Mouse (Mus musculus) heart, embryonic 14.5 days (tissue): ENCODE results near the gene Ankrd12. TPM values are rescaled to one million over a fixed set of nuclear protein-coding genes. Genes with fewer than 3 reads are reported as not detected.
"Not testable (repeated sequence)": the region's sequence is repeated elsewhere in the genome, so short reads cannot be mapped to it uniquely, and the experiment has no call there.

Source experiments
- ATAC-seq: fragments of 200-750 bp; cut with Nextera tagmentation; 2 replicates; pipeline ENCODE4 v1.8.0; 2017; ENCODE audit warnings: low read depth, moderate TSS enrichment; ENCODE audit not compliant: insufficient number of reproducible peaks, insufficient read depth, low FRiP score
- H3K27ac ChIP-seq, 2 experiments: fragments of 200-500 bp in 1 of 2; fragments of 300-500 bp in 1 of 2; sonication (generic) in 1 of 2; replicated peaks in 1 of 2; 2 replicates each; pipeline ENCODE4 v1.5.1; 2012 to 2014; ENCODE audit warnings: low read depth in 2 of 2, low read length in 2 of 2, control low read depth in 1 of 2, mild to moderate bottlenecking in 1 of 2, mixed read lengths in 1 of 2; ENCODE audit not compliant: control insufficient read depth in 1 of 2, insufficient read depth in 1 of 2
- H3K27me3 ChIP-seq: fragments of 300-500 bp; sonication (generic); 2 replicates; pipeline ENCODE4 v1.6.1; 2014; ENCODE audit warnings: mild to moderate bottlenecking, low read length, control low read depth; ENCODE audit not compliant: control insufficient read depth, insufficient read depth
- H3K36me3 ChIP-seq: fragments of 300-500 bp; sonication (generic); 2 replicates; pipeline ENCODE4 v1.6.1; 2014; ENCODE audit warnings: mild to moderate bottlenecking, control low read depth, low read length, mixed read lengths; ENCODE audit not compliant: control insufficient read depth, insufficient read depth
- H3K4me1 ChIP-seq, 2 experiments: fragments of 200-500 bp in 1 of 2; fragments of 300-500 bp in 1 of 2; sonication (generic) in 1 of 2; 2 replicates each; pipeline ENCODE4 v1.6.1; 2012 to 2014; ENCODE audit warnings: low read length in 2 of 2, control low read depth in 1 of 2, mixed read lengths in 1 of 2; ENCODE audit not compliant: control insufficient read depth in 2 of 2, insufficient read depth in 2 of 2
- H3K4me2 ChIP-seq: fragments of 300-500 bp; sonication (generic); 2 replicates; pipeline ENCODE4 v1.6.1; 2014; ENCODE audit warnings: mild to moderate bottlenecking, low read length
- H3K4me3 ChIP-seq, 2 experiments: fragments of 200-500 bp in 1 of 2; fragments of 300-500 bp in 1 of 2; sonication (generic) in 1 of 2; 2 replicates each; pipeline ENCODE4 v1.5.1; 2012 to 2014; ENCODE audit warnings: low read length in 2 of 2, mild to moderate bottlenecking in 2 of 2, control low read depth in 1 of 2, low read depth in 1 of 2, moderate library complexity in 1 of 2; ENCODE audit not compliant: control insufficient read depth in 1 of 2, insufficient read depth in 1 of 2
- H3K9ac ChIP-seq: fragments of 300-500 bp; sonication (generic); 2 replicates; pipeline ENCODE4 v1.6.1; 2014; ENCODE audit warnings: mild to moderate bottlenecking, low read length
- H3K9me3 ChIP-seq: fragments of 300-500 bp; sonication (generic); 2 replicates; pipeline ENCODE4 v1.6.1; 2016; ENCODE audit warnings: low read length, control low read depth; ENCODE audit not compliant: control insufficient read depth
- WGBS: fragments of 180-500 bp; shearing (Covaris S2); extraction: QIAGEN DNeasy Blood & Tissue Kit; methylation state at CpG from one replicate; pipeline ENCODE4 v1.1.7; 2014; 5-methylcytosine and 5-hydroxymethylcytosine counted together
- polyA plus RNA-seq: library from polyadenylated mRNA; unstranded; fragments of >200 nt; fragmentation: Nextera tagmentation; extraction: Ambion mirVana; gene quantifications from 2 replicates; pipeline ENCODE4 v1.2.1, GENCODE M21; 2014

Gene Ankrd12
- polyA plus RNA-seq, 1 experiment from 2014 or later: 18.4 TPM

DNA sequence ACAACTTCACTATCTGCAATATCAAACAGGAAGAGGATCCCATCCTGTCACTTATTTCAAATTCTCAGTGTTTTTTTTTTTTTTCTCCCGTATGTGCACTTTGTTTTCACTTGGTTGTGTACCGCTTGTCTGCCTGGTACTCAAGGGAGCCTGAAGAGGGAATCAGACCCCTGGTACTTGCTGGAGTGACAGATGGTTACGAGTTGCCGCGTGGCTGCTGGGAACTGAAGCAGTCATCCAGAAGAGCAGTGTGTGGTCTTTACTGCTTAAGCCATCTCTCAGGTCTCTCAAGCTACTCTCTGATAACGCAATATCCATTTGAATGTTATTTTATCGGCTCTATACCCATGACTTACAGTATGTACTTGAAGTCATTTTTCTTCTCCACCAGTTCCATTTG lies 52.7 kb downstream of the Ankrd12 start:
- no peaks in the 10 kb centered on the region for H3K9me3 ChIP-seq
- H3K36me3 ChIP-seq: peaks cover 30% of the 10 kb centered on the region
- H3K4me3 ChIP-seq: no peak overlapping the region
- H3K27ac ChIP-seq: no peak overlapping the region
- H3K4me2 ChIP-seq: no peak overlapping the region
- no peaks in the 10 kb centered on the region for H3K4me1 ChIP-seq
- no peaks in the 10 kb centered on the region for H3K27me3 ChIP-seq
- ATAC-seq: no peak
- 88% methylated on average over 7 of the region's 7 CpGs for WGBS
- no peak overlapping the region for H3K9ac ChIP-seq

DNA sequence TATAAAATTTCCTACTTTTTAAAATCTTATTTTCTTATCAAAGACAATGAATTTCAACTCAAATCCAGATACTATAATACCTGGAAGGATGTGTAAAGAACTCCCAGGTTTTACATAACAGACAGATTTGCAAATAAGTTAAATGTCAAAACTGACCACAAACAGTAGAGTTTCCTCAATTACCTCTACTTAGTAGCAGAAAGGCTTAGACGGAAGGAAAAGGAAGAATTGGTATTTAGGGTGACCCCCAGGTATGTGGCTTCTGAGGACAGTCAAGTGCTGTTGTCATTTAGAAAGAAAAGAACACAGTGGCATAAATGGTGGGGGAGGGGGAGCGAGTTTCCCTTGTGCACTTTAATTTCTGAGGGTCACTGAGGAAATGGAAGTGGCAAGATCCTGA lies 65.1 kb downstream of the Ankrd12 start:
- H3K27ac ChIP-seq: no peak overlapping the region; a peak in 1 of 4 replicates
- H3K36me3 ChIP-seq: no peaks in the 10 kb centered on the region
- H3K9me3 ChIP-seq: no peaks in the 10 kb centered on the region
- no peak overlapping the region for H3K9ac ChIP-seq
- 63% methylated on average over 2 of the region's 2 CpGs for WGBS
- H3K4me1 ChIP-seq: no peaks in the 10 kb centered on the region; a peak in 1 of 4 replicates
- no peak overlapping the region for H3K4me3 ChIP-seq
- H3K4me2 ChIP-seq: no peak overlapping the region
- H3K27me3 ChIP-seq: no peaks in the 10 kb centered on the region
- no peak for ATAC-seq

DNA sequence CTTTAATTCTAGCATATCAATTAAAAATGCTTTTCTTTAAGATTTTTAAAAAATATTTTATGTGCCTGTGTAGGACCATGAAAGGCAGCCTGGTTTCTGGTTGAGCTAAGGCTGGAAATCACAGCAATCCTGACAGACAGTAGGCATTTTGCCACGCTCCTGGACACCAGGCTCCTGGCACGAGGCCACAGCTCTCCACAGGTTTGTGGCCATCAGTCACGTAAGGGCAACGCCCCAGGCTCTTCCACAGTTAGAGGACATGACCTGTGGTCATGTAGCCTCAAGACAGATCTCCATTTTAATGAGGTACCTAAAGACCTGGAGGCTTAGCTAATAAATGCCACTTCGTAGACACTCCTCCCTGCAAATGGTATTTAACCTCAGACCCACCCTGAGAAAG lies 69.0 kb downstream of the Ankrd12 start:
- ATAC-seq: no peak
- Histone ChIP-seq H3K9me3 (no peaks in the 10 kb centered on the region), H3K9ac (no peak overlapping the region), H3K27me3 (no peaks in the 10 kb centered on the region), H3K27ac (no peak overlapping the region), H3K4me3 (no peak overlapping the region), H3K4me2 (no peak overlapping the region), H3K36me3 (no peaks in the 10 kb centered on the region), H3K4me1 (no peaks in the 10 kb centered on the region; a peak in 1 of 4 replicates)
- WGBS: 55% methylated on average over 5 of the region's 5 CpGs

DNA sequence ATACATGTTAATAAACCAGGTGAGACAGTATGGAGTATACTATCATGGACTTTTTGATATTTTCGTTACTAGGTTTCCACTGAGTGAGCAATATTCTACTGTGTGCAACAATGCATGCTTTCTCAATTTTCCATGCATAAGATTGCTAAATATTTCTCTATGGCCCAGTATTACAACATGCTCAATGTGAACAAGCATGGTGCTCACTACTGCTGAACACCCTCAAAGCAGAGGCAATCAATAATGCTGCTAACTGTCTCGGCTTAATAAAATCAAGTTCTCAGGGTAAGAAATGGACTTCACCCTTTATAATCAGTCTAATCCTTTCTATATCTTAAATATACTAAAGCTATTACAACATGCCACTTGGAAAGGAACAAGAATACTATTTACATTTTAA lies 69.4 kb downstream of the Ankrd12 start:
- ATAC-seq: no peak
- no peak overlapping the region for H3K9ac ChIP-seq
- 87% methylated on average over 2 of the region's 2 CpGs for WGBS
- no peaks in the 10 kb centered on the region for H3K9me3 ChIP-seq
- no peak overlapping the region for H3K4me2 ChIP-seq
- H3K27ac ChIP-seq: no peak overlapping the region
- H3K36me3 ChIP-seq: no peaks in the 10 kb centered on the region
- no peak overlapping the region for H3K4me3 ChIP-seq
- H3K27me3 ChIP-seq: no peaks in the 10 kb centered on the region
- H3K4me1 ChIP-seq: no peaks in the 10 kb centered on the region; a peak in 1 of 4 replicates

DNA sequence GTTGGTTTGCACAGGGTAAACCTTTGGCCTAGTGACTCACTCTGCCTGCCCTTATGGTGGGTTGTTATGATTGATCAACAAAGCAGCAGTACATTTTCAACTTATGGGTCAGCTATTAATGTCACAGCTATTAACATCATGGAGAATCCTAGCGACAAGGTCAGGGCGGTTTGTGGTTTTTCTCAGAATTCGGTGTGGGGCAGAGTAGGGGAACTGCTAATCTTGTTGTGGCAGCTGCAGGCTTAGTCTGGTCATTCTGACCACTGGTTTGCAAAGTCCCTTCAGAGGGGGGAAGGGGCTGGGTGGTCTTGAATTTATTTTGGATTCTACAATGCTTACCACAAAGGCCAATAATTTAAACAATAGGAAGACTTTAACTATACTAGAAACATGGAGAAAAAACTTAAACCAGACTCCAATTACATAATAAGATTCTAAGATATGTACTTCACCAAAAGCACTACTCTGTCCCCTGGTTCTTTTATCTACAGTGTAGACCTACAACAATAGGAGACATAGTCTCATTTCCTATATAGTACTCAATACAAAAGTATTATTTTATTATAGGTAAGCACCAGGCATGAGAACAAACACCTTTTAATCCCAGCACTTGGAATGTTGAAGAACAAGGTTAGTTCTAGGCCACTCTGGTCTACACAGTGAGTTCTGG lies 88.6 kb downstream of the Ankrd12 start:
- ATAC-seq: no peak
- Histone ChIP-seq H3K9ac (no peak overlapping the region), H3K4me1 (peaks cover 0 to 4% of the 10 kb centered on the region in 2 experiments; a peak in 1 of 4 replicates), H3K4me2 (no peak overlapping the region), H3K4me3 (no peak overlapping the region), H3K36me3 (0 out of 2 replicates have a peak, but pooled peaks cover 3% of the 10 kb centered on the region), H3K9me3 (no peaks in the 10 kb centered on the region), H3K27me3 (no peaks in the 10 kb centered on the region), H3K27ac (no peak overlapping the region)
- WGBS: 84% methylated on average over 3 of the region's 3 CpGs

DNA sequence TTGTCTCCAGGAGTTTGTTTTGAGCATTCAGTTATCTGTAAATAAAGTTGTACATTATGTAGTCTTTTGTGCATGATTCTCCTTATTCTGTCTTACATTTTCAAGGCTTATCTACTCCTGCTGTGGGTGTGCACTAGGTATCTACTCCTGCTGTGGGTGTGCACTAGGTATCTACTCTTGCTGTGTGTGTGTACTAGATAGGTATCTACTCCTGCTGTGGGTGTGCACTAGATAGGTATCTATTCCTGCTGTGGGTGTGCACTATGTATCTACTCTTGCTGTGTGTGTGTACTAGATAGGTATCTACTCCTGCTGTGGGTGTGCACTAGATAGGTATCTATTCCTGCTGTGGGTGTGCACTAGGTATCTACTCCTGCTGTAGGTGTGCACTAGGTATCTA lies 100.2 kb downstream of the Ankrd12 start:
- 0 out of 2 replicates have a peak, but pooled peaks cover 10% of the 10 kb centered on the region for H3K36me3 ChIP-seq
- not testable (repeated sequence) for H3K9me3 ChIP-seq, H3K4me2 ChIP-seq, H3K9ac ChIP-seq, ATAC-seq, H3K4me1 ChIP-seq, H3K27me3 ChIP-seq, H3K4me3 ChIP-seq, H3K27ac ChIP-seq

DNA sequence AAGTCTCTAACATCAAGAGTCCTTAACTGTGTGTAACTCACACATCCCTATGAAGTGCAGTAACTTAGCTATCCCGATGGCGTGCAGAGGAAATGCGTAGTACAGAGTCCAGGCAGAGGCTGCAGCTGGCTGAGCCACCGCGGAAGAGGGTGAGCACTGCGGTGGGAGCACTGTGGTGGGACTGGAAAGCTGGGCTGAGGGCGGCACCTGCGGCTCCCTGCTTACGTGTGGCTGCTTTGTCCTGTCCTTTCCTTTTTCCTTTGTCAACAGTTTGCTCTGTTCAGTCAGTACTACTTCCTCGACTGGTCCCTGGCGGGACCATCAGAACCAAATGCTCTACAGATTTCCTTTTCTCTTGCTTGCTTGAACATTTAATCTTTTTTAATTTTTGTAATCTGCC lies 109.1 kb downstream of the Ankrd12 start:
- H3K4me1 ChIP-seq: no peaks in the 10 kb centered on the region
- H3K9me3 ChIP-seq: no peaks in the 10 kb centered on the region
- ATAC-seq: no peak; the same call in 1 of the 2 replicates
- H3K4me3 ChIP-seq: no peak overlapping the region
- H3K27ac ChIP-seq: no peak overlapping the region
- no peaks in the 10 kb centered on the region for H3K27me3 ChIP-seq
- no peak overlapping the region for H3K9ac ChIP-seq
- 67% methylated on average over 11 of the region's 11 CpGs for WGBS
- H3K4me2 ChIP-seq: no peak overlapping the region
- H3K36me3 ChIP-seq: peaks cover 7% of the 10 kb centered on the region; the same call in 1 of the 2 replicates

DNA sequence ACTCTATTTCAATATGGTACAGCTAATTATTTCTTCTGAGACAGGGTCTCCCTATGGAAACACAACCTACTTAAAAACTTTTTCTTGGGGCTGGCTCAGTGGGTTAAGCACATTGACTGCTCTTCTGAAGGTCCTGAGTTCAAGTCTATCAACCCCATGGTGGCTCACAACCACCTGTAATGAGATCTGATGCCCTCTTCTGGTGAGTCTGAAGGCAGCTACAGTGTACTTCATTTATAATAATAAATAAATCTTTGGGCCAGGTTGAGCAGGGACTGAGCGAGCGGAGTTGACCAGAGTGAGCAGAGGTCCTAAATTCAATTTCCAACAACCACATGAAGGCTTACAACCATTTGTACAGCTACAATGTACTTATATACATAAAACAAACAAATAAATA lies 114.6 kb downstream of the Ankrd12 start:
- H3K27me3 ChIP-seq: no peaks in the 10 kb centered on the region
- H3K4me3 ChIP-seq: no peak overlapping the region
- H3K36me3 ChIP-seq: no peaks in the 10 kb centered on the region
- WGBS: 89% methylated on average over 2 of the region's 2 CpGs
- H3K9me3 ChIP-seq: no peaks in the 10 kb centered on the region
- H3K4me1 ChIP-seq: peaks cover 2 to 4% of the 10 kb centered on the region in 2 experiments; a peak in 2 of 4 replicates
- no peak for ATAC-seq
- no peak overlapping the region for H3K27ac ChIP-seq
- H3K4me2 ChIP-seq: no peak overlapping the region
- no peak overlapping the region for H3K9ac ChIP-seq
